Mouse (Mus musculus): Measurements from ENCODE around the gene Vash1. TPM values are rescaled to one million over a fixed set of nuclear protein-coding genes. Genes with fewer than 3 reads are reported as not detected.

Vash1 gene
- total RNA-seq, 2 experiments from 2014 or later, result 148 to 152 TPM

DNA sequence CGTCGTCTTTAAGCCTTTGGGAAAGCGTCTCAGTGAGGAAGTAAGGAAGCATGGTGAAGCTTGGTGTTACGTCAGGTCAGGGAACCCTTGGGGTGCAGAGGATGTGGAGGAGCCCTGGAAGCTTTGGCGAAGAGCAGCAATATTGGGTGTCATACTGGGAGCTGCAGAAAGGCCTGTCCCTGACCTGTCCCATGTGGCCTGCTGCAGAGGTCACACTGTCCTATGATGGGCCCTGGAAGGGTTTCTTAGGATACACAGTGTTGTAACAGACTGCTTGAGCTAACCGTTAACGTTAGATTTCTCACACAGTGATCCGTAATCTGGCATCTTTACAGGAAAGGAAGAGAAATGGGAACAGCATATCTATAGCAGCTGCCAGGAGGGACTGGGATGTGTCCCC lies 3.7 kb downstream of the Vash1 start:
- intact Hi-C loops (cut with DNase I), result no loop called here
- no peak for DNase-seq

DNA sequence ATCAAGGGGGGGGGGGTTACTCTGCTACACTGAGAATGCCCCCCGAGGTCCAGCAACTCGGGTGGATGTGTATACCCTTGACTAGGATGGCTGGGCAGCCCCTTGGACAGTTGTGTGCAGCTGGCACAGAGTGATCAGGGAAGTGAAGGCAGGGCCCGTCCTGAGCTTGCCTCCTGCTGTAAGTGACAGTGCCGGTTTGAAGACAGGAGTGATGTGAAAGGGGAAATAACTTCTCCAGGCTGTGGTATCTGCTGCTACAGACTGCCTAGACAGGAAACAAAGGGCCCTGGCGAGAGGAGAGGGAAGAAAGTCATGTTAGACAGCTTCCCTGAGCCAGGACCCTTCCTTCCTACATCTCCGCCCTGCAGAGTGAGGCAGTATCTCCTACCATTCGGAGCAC lies 5.2 kb downstream of the Vash1 start:
- DNase-seq, result no peak
- intact Hi-C loops (cut with DNase I), result no loop called here

DNA sequence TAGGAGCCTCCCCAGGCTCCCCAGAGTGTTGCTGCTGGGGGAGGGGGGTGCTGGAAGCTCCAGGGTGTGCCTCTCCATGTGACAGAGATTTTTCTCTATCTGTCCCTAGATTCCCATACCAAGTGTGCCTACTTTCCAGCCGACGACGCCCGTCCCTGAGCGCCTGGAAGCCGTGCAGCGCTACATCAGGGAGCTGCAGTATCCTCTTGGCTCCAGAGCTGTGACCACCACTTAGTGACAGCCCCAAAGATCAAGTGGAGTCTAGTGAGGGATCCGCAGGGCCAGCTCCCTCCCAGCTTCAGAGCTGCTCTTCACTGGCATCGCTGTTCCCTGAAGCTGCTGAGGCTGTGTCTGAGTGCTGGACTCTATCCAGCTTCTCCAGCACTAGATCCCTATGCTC lies 6.8 kb downstream of the Vash1 start:
- DNase-seq, result no peak
- intact Hi-C loops (cut with DNase I), result no loop called here

DNA sequence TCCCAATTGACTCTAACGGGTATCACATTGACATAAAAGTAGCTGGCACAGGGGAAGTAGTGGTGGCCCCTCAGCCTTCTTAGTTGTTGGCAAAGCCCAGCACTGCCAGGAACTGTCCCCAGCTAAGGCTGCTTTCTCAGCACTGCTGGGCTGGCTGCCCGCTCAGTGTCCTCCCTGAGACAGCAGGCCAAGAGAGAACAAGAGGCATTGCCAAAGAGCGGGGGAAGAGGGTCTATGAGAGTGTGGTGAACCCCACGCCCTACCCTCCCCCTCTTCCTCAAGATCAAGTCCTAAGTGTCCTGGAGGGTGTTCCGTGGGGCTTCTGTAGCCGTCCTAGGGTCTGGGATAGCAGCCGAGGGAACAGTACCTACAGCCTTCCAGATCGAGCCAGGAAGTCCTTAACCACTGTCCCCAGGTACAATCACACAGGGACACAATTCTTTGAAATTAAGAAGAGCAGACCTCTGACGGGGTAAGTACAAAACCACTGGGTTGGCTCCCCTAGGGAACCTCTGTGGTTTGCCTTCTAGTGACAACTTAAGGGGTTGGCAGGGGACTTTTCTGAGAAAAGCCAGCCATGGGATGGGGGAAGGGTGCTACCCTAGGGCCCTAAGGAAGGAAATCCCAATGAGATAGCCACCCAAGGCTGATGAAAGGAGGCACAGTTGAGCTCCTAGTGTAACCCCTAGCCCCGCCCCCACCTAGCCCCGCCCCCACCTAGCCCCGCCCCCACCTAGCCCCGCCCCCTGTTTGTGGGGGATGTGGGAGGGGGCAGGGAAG lies 8.2 kb downstream of the Vash1 start:
- peak; percentile 89 for DNase-seq
- intact Hi-C loops (cut with DNase I), result no loop called here

DNA sequence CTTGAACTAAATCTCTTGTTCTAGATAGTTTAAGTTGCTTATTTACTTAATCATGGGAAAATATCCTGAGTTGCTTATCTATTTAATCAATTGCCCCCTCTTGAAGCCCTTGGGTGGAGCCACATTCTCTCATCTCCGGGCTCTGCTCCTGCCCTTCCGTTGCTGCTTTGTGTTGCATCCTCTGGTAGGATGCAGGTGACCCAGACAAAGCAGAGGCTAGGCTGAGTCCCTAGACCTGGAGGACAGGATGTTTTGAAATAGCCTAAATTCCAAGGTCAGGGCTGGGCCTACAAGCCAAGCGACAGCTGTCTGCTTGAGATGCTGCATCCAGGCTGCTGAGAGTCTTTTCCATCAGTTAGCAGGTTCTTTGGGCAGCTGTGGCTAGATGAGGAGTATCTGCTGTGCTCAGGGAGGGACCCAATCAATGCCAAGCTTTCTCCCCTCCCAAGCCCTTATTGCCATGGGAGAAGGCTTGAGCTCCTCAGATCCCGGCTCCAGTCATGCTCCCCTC lies 9.0 kb downstream of the Vash1 start:
- intact Hi-C loops (cut with DNase I), result no loop called here
- no peak for DNase-seq

DNA sequence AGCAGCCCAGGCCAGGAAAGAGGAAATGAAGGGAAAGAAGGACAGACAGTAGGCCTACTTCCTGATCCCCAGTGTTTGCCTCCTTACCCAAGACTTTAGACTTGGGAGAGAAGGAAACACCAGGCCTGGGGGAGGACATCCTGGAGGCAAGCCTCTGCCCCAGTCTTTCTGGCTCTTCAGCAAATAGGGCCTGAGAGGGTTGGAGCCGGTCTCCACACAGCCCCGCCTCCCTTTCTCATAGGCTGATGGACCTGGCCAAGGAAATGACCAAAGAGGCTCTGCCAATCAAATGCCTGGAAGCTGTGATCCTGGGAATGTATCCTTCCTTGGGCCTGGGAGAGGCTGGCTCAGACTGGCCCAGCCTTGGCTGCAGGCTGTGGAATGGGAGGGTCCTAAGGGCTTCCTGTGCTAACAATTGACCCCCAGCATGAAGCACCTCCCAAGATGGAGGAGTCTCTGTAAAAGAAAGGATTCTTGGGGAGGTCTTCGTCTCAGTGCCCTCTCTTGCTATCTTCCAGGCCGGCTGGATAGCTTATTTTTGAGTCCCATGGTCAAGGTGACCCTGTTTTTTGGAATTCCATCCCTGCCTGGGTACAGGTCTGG lies 9.6 kb downstream of the Vash1 start:
- no peak for DNase-seq
- intact Hi-C loops (cut with DNase I), result no loop called here

DNA sequence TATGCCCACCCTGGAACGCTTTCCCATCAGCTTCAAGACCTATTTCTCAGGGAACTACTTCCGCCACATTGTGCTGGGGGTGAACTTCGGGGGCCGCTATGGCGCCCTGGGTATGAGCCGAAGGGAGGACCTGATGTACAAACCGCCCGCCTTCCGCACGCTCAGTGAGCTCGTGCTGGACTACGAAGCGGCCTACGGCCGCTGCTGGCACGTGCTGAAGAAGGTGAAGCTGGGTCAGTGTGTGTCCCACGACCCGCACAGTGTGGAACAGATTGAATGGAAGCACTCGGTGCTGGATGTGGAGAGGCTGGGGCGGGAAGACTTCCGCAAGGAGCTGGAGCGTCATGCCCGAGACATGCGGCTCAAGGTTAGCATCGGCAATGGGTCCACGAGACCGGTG lies 10.4 kb downstream of the Vash1 start:
- no peak for DNase-seq
- intact Hi-C loops (cut with DNase I), result no loop called here

DNA sequence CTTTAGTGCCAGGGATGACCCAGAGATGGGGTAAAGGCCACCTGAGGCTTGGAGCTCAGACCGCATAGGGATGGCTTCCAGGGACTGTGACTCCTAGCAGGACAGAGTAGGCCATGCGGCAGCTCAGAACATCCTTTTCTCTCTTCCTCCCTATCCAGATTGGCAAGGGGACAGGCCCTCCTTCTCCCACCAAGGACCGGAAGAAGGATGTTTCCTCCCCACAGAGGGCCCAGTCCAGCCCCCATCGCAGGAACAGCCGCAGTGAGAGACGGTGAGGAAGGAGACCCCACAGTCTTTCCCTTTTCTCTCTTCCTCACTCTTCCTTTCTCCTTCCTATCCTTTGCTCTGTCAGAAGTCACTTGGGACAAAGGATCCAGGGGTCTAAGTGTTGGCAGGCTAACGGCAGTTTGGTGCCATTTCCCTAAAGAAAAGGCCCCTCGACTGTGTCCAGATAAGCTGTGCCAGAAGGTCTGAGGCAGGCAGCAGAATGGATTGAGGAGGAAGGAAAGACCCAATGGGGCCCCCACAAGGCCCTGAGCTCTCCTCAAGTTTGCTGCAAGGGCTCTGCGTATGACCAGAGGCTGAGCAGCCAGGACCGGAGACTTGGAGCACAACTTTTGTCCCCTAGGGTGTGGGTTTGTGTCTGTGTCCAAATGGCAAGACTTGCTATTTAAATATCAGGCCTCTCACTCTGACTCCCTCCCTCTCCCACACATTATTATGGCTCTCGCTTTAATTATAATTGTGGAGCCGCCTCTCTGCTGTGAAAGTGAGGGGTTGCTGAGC lies 12.4 kb downstream of the Vash1 start:
- intact Hi-C loops (cut with DNase I), result no loop called here
- no peak for DNase-seq

DNA sequence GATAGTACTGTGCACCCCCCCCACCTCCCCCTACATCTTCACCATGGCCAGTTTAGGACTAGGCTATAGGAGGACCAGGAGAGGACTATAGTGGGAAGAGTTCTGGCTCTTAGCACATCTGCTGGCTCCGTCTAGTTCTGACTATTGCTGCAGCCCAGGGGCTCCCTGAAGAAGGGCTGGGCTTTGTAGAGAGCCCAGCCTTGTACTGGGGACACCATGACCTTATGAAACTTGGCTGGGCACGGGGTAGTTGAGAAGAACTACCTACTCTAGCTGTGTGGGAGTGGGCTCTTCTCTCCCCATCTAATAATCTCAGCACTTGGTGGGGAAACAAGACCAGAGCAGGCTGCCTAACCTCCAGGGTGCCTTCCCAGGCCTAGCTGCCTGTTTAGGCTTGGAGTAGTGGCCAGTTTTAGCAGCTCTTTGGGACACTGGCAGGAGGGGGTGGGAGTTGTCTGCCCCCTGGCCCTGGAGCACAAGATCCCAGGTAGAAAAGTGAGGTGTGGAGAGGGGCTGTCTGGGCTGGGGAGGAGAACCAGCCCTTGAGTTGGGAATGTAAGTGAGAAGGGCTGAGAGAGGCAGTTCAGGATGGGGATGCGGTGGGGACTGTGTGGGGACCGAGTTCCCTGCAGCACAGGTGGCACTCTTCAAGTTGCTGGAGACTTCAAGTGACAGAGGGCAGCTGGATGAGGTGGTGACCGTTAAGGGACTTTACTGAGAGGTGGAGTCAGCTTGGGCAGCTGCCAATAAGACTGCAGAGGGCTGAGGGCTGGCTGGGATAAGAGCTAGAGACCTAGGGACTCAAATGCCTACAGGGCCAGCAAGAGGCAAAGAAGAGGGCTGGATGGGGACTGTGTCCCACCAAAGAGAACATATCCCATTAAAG lies 14.2 kb downstream of the Vash1 start:
- intact Hi-C loops (cut with DNase I), result no loop called here
- DNase-seq, result no peak

DNA sequence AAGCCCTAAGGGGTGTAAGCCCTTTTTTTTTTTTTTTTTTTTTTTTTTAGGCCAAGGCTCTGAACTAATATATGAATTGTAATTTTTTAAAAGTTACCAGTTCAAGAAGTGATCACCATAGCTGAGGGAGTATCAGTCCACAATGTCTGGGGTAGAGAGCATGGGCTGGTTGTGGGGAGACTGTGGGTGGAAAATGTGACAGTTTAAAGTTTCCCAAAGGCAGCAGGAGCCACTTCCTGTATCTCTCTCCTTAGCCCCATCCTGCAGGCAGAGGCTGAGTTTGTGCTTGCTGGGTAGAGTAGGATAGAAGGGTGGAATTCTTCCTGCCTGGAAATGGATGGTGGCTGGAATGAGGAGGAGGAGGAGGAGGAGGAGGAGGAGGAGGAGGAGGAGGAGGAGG lies 14.9 kb downstream of the Vash1 start:
- DNase-seq, result no peak
- intact Hi-C loops (cut with DNase I), result no loop called here

DNA sequence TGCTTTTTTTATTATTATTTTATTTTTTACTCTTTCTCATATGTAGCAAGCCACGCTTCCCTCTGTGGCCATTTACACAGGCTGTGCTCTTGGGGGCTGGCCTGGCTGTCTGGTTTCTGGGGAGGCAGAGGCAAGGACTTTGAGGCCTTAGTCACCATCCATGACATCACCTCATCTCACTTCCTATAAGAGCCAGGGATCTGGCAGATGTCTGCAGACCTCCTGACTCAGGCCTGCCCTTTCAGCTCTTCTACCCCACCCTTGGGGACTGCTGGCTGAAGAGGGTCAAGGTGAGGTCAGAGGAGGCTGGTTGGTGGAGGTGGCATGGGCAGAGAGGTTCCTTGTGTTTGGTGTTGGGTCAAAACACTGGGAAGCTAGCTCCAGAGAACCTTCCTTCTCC lies 15.9 kb downstream of the Vash1 start:
- intact Hi-C loops (cut with DNase I), result no loop called here

DNA sequence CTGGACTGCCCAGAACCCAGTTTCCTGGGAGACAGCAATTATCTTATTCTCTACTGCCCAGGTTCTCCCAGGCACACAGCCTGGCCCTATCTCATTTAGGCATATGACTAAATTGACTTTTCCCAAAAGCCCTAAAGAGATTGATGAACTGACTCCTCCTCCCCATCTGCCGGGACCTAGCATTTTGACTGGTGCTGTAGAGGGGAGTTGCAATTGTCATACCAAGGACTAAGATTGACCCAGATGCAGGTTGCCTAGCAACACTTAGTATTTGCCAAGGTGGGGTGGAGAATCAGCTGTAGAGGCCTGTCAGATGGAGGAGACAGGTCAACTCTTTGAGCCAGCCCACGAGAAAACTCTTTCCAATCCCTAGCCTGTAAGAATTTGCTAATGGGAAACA lies 19.5 kb downstream of the Vash1 start:
- intact Hi-C loops (cut with DNase I), result no loop called here
- DNase-seq, result no peak

More for the DNA sequence above, 15.9 kb downstream of the Vash1 start:
- DNase-seq, result no peak

DNA sequence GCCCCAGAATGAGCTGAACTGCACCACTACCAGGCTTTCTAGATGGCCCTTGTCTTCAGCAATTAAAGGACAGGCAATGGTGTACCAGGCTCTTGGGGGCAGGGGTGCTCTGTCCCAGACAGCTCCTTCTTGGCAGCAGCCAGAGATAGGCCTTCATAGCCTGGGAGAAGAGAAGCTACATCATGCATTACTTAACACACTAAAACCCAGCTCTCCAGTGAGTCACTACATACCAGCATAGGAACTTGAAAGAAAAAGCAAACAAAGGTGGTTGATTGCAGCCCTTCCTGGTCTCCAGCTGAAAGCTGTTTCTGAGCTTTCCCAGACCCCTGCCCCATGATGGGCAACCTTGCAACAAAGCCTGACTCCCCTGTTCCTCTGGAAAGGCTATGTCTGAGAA lies 20.0 kb downstream of the Vash1 start:
- intact Hi-C loops (cut with DNase I), result no loop called here
- no peak for DNase-seq

DNA sequence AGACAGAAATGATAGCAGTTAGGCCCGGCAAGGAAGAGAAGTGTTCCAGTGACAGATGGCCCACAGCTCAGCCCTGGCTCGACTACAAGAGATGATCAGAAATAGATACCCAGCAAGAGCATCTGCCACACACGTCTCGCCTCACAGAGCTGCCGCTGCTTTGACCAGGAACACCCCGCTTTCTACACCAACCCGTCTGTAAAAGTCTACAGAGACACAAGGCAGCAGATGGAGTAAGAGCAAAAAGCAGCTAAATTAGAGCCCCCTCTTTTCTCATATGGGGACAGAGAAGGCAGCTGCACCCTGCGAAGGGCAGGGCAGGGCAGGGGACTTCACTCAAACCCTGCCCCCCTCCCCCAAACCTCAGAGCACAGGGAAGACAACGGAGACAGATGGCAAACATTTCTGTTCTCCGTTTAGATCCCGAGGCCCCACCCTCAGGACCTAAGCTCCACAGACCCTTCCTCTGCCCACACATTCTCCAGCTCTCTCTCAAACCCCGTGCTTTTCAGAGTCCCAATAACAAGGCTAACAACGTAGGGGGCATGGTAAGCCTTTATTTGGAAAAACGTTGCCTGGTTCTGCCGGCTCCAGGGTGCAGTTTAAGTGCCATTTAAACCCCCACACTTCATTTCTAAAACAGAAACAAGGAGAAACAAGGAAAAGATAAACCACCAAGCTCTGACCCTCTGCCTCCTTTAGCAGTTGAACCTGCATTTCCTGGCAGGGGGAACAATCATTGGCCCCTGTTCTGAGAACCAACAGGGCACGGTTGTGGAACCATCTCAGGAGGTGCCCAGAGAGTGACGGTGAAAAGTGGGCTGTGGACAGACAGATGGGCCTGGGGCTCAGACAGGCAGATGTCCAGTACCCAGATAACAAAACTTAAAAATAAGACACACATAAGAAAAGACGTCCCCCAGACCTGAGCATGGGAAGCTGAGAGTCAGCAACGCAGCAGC lies 21.7 kb downstream of the Vash1 start:
- intact Hi-C loops (cut with DNase I), result no loop called here
- DNase-seq, result peak; percentile 86

DNA sequence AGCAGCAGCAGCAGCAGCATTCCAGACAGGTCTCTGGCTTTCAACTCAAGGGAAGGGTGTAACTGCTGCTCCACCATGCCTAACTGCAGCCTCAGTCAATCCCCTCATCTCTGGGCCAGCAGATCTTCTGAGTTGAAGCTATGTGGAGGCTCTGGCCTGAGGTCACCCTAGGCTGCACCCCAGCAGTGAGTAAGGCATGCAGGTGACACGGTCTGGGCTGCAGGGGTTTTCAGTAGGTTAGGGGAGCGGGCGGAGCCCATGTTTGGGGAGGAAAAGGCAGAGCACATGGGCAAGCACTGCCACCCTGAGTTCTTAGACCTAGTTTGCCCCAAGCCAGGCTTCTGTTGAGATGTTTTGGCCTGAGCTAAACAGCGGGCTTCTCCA lies 22.4 kb downstream of the Vash1 start:
- intact Hi-C loops (cut with DNase I), result no loop called here
- no peak for DNase-seq

DNA sequence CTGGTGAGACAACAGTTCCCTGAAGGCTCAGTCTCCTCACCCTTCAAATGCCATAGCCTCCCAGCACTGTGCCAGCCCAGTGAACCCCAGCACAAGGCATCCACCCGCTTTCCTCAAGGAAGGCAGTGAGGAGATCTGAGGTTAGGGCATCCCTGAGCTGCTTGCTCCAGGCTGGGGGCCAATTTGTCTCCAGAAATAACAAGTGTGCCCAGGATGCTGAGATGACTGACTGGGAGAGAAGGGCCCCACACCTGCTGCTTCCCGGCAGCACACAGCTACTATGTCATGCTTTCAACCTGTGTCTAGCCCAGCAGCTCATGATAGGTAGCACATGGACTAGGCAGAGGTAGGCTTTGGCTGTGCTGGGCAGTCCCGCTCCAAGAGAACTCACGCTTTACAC lies 23.0 kb downstream of the Vash1 start:
- no peak for DNase-seq
- intact Hi-C loops (cut with DNase I), result no loop called here

DNA sequence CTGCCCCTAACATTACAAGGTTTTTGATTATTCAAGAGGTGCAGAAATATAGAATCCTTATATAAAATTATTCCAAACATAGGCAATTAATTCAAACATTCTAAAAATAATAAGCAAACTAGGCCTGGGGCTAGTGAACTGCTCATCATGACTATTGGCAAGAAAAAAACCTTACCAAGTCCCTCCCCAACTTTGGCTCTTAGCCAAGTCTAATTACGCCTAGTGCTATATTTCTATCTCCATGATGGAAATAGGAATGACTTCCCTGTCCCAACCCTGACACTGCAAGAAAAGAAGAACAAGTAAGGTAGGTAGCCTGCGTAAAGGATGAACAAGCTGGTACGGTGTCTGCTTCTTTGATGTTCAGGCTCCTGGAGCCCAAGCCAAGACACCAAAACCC lies 24.2 kb downstream of the Vash1 start:
- intact Hi-C loops (cut with DNase I), result no loop called here
- DNase-seq, result no peak

DNA sequence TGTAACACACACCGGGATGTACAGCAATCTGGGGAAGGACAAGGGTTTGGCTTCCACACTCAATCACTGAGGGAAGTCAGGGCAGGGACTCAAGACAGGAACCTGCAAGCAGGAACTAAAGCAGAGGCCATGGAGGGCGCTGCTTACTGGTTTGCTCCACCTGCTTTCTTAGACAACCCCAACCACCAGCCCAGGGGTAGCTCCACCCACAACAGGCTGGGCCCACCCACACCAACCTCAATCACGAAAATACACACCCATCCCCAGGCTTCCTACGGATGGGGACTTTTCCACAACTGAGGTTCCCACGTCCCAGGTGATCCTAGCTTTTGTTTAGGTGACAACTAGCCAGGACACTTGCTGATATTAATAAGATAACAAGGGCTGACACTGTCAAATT lies 27.3 kb downstream of the Vash1 start:
- no peak for DNase-seq
- intact Hi-C loops (cut with DNase I), result no loop called here

DNA sequence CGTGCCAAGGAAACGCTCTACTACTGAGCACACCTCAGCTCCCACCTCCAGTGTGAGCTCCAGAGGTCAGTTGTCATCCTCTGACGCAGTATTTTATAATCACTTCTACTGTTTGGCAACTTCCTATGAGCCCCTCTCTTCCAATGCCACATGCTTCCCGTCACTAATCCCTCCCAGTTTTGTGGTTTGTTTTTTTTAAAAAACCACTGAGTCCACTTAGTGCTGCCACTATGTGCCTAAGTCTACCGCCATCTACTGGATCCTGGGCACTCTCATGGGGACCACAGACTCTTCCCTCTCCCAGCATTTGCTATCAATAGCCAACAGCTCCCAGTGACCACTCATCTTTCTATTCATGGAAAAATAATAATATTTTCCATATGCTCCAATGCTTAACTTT lies 35.5 kb downstream of the Vash1 start:
- intact Hi-C loops (cut with DNase I), result no loop called here
- DNase-seq, result no peak

DNA sequence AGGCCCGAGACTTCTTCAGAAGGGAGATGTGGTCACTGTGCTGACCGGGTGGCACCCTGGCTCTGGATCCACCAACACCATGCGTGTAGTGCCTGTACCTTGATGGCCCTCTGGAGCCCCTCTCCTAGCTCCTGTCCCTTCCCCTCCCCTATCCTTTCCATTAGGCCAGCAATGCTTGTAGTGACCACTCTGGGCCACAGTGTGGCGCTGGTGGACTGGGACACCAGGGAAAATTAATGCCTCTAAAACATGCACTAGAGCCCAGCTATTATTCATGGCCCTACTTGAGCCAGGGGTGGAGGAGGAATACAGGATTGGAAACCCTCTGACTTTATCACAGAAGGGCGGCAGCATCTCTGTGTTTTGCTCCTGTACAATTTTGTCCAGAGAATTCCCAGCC lies 36.9 kb downstream of the Vash1 start:
- peak; percentile 83 for DNase-seq
- intact Hi-C loops (cut with DNase I), result no loop called here
